ENCODE assay signal across 8 mouse cellular contexts in genomic region chr5:115534290-115534731, GRCm38 (mm10). TPM values are rescaled to one million over a fixed set of nuclear protein-coding genes. Genes with fewer than 3 reads are reported as not detected.
A peak's percentile ranks its signal among the peaks of the same experiment; 100 is the strongest.
DNase-seq lines count a peak whose midpoint lies in the region; ATAC-seq and TF ChIP-seq lines count a peak whose summit lies in the region.

No protein-coding gene starts in this region.

- WGBS in spleen, adult 2 months = 38% methylated on average over 16 of the region's 16 CpGs
- WGBS in embryonic facial prominence, embryonic 11.5 days = 9% methylated on average over 16 of the region's 16 CpGs
- 13% methylated on average over 16 of the region's 16 CpGs for WGBS in liver, embryonic 15.5 days (ENCODE audit: insufficient replicate concordance)

- H3K9me3 ChIP-seq in embryonic facial prominence, embryonic 11.5 days (replicated peaks; ENCODE audit: control insufficient read depth, low read length) = no peaks in the 10 kb centered on the region
- H3K9me3 ChIP-seq in liver, embryonic 15.5 days (replicated peaks) = no peaks in the 10 kb centered on the region

- no peak for ATAC-seq in embryonic facial prominence, embryonic 11.5 days (replicated peaks; ENCODE audit: insufficient number of reproducible peaks, low FRiP score, low TSS enrichment, low read depth)
- no peak for ATAC-seq in liver, embryonic 15.5 days (ENCODE audit: insufficient read depth)

- H3K36me3 ChIP-seq in spleen, adult 2 months (ENCODE audit: control insufficient read depth, insufficient read depth, low read length) = no peaks in the 10 kb centered on the region
- no peaks in the 10 kb centered on the region for H3K36me3 ChIP-seq in embryonic facial prominence, embryonic 11.5 days (replicated peaks; ENCODE audit: control insufficient read depth, insufficient read depth, low read depth, low read length)
- H3K36me3 ChIP-seq in liver, embryonic 15.5 days (replicated peaks) = no peaks in the 10 kb centered on the region

- DNase-seq in spleen, adult 2 months (ENCODE audit: low read depth in 1 of 2, low spot score in 2 of 2) = no peak
- DNase-seq in spleen, adult 12 weeks (ENCODE audit: low spot score) = no peak
- peak; percentile 53 for DNase-seq in embryonic facial prominence, embryonic 11.5 days (ENCODE audit: low spot score)
- peak; percentile 60 for DNase-seq in heart, postnatal 4 days
- DNase-seq in spleen, adult 18-20 months = no peak
- no peak for DNase-seq in layer of hippocampus, adult 9-11 months
- no peak for DNase-seq in layer of hippocampus, postnatal 25 days (ENCODE audit: extremely low spot score in 1 of 2, low spot score in 1 of 2)

- peaks cover 51% of the 10 kb centered on the region for H3K4me1 ChIP-seq in spleen, adult 2 months (ENCODE audit: control insufficient read depth, insufficient read depth, insufficient read length)
- H3K4me1 ChIP-seq in embryonic facial prominence, embryonic 11.5 days (ENCODE audit: control insufficient read depth, insufficient read depth, low read length) = peaks cover 43% of the 10 kb centered on the region
- peaks cover 91% of the 10 kb centered on the region for H3K4me1 ChIP-seq in liver, embryonic 15.5 days (replicated peaks)

- H3K4me2 ChIP-seq in embryonic facial prominence, embryonic 11.5 days (ENCODE audit: low read depth, low read length) = peak overlapping the region; percentile 19
- H3K4me2 ChIP-seq in liver, embryonic 15.5 days = peak overlapping the region; percentile 43

- no peak overlapping the region for H3K4me3 ChIP-seq in spleen, adult 2 months (ENCODE audit: extremely low read depth, insufficient read depth, insufficient read length)
- H3K4me3 ChIP-seq in embryonic facial prominence, embryonic 11.5 days (ENCODE audit: low read depth, low read length) = no peak overlapping the region
- H3K4me3 ChIP-seq in liver, embryonic 15.5 days (replicated peaks) = peak overlapping the region; percentile 10; the same call in 1 of the 2 replicates

- peak overlapping the region; percentile 67 for H3K27ac ChIP-seq in spleen, adult 2 months (ENCODE audit: insufficient read depth, low read length)
- H3K27ac ChIP-seq in embryonic facial prominence, embryonic 11.5 days (replicated peaks; ENCODE audit: low read depth, low read length) = peak overlapping the region; percentile 47; the same call in 1 of the 2 replicates
- peak overlapping the region; percentile 61 for H3K27ac ChIP-seq in liver, embryonic 15.5 days (replicated peaks)

- peak overlapping the region; percentile 32 for H3K9ac ChIP-seq in embryonic facial prominence, embryonic 11.5 days (replicated peaks; ENCODE audit: low read length)
- no peak overlapping the region for H3K9ac ChIP-seq in liver, embryonic 15.5 days

- TF ChIP-seq POLR2A in spleen, adult 2 months (IDR thresholded peaks at IDR 0.05; ENCODE audit: low read depth, low read length) = no peak

- no peak for TF ChIP-seq CTCF in spleen, adult 2 months (IDR thresholded peaks at IDR 0.05; ENCODE audit: extremely low read depth, insufficient read depth, insufficient read length, insufficient replicate concordance)

- H3K27me3 ChIP-seq in spleen, adult 2 months (ENCODE audit: control insufficient read depth, insufficient read depth, low read length) = no peaks in the 10 kb centered on the region
- H3K27me3 ChIP-seq in embryonic facial prominence, embryonic 11.5 days (ENCODE audit: control insufficient read depth, insufficient read depth, low read length) = no peaks in the 10 kb centered on the region
- peaks cover 3% of the 10 kb centered on the region; the same call in 1 of the 2 replicates for H3K27me3 ChIP-seq in liver, embryonic 15.5 days

RNA-seq across cellular contexts. Expression of gene Rplp0, which starts 25.0 kb away (rescaled TPM):
- 2,439 and 2,476 TPM in 2 replicates for polyA plus RNA-seq in spleen, adult 2 months (2012; rRNA removed)
- polyA plus RNA-seq in embryonic facial prominence, embryonic 11.5 days (2014; fragmentation: Nextera tagmentation; extraction: Ambion mirVana) = 1,437 and 1,529 TPM in 2 replicates
- total RNA-seq in heart, postnatal 4 days (2021) = 100 to 1,000 TPM; 852 to 919 TPM
- polyA plus RNA-seq in liver, embryonic 15.5 days (2015; fragmentation: Nextera tagmentation; extraction: Ambion mirVana) = 1,028 and 1,078 TPM in 2 replicates
- 100 to 1,000 TPM; 251 to 264 TPM for total RNA-seq in layer of hippocampus, postnatal 25 days (2021)

RNA-seq across cellular contexts. Expression of gene Pxn, which starts 27.8 kb away (rescaled TPM):
- polyA plus RNA-seq in spleen, adult 2 months (2012; rRNA removed) = 63.8 and 76.1 TPM in 2 replicates
- 12.9 and 13.8 TPM in 2 replicates for polyA plus RNA-seq in embryonic facial prominence, embryonic 11.5 days (2014; fragmentation: Nextera tagmentation; extraction: Ambion mirVana)
- total RNA-seq in heart, postnatal 4 days (2021) = 10 to 100 TPM; 62.9 to 66.0 TPM
- polyA plus RNA-seq in liver, embryonic 15.5 days (2015; fragmentation: Nextera tagmentation; extraction: Ambion mirVana) = 15.2 and 16.8 TPM in 2 replicates
- total RNA-seq in layer of hippocampus, postnatal 25 days (2021) = 10 to 100 TPM; 30.9 to 41.9 TPM

RNA-seq across cellular contexts. Expression of gene Gcn1l1, which starts 30.7 kb away (rescaled TPM):
- polyA plus RNA-seq in spleen, adult 2 months (2012; rRNA removed) = 48.3 and 61.8 TPM in 2 replicates
- polyA plus RNA-seq in embryonic facial prominence, embryonic 11.5 days (2014; fragmentation: Nextera tagmentation; extraction: Ambion mirVana) = 29.3 and 31.4 TPM in 2 replicates
- 10 to 100 TPM; 52.7 to 56.7 TPM for total RNA-seq in heart, postnatal 4 days (2021)
- 15.0 and 17.3 TPM in 2 replicates for polyA plus RNA-seq in liver, embryonic 15.5 days (2015; fragmentation: Nextera tagmentation; extraction: Ambion mirVana)
- 10 to 100 TPM; 65.8 to 79.7 TPM for total RNA-seq in layer of hippocampus, postnatal 25 days (2021)

RNA-seq across cellular contexts. Expression of gene Sirt4, which starts 49.8 kb away (rescaled TPM):
- polyA plus RNA-seq in spleen, adult 2 months (2012; rRNA removed) = 19.6 and 28.2 TPM in 2 replicates
- polyA plus RNA-seq in embryonic facial prominence, embryonic 11.5 days (2014; fragmentation: Nextera tagmentation; extraction: Ambion mirVana) = 12.7 and 17.2 TPM in 2 replicates
- 10 to 100 TPM; 10.5 to 12.7 TPM for total RNA-seq in heart, postnatal 4 days (2021)
- 6.0 and 6.1 TPM in 2 replicates for polyA plus RNA-seq in liver, embryonic 15.5 days (2015; fragmentation: Nextera tagmentation; extraction: Ambion mirVana)
- total RNA-seq in layer of hippocampus, postnatal 25 days (2021) = 10 to 100 TPM; 27.6 to 39.7 TPM

Comparison
In these comparisons a context has a peak if more than half of its experiments do, and no peak if none do; other contexts are left out.
1. DNase-seq: peak in embryonic facial prominence, embryonic 11.5 days (single experiment) and heart, postnatal 4 days (single experiment); none in spleen, adult 2 months (0 of 2), spleen, adult 12 weeks (single experiment), spleen, adult 18-20 months (0 of 2), layer of hippocampus, adult 9-11 months (single experiment) and layer of hippocampus, postnatal 25 days (0 of 2).
2. Peak in every context shown above with its lines, with median percentiles within 50 percentile points of each other: H3K27ac ChIP-seq.